Mouse (Mus musculus): ENCODE results near the gene Thsd4. TPM values are rescaled to one million over a fixed set of nuclear protein-coding genes. Genes with fewer than 3 reads are reported as not detected.

The Thsd4 gene
- polyA plus RNA-seq, 1 experiment from 2014 or later: 4.5 TPM

GRCm38 (mm10) chr9:60034883-60035282, 487.0 kb downstream of the Thsd4 start:
- ATAC-seq: no peak
- no peak overlapping the region for H3K27ac ChIP-seq (ENCODE audit: low read depth, low read length)
- H3K9me3 ChIP-seq (ENCODE audit: control insufficient read depth, low read length): no peaks in the 10 kb centered on the region
- H3K4me2 ChIP-seq (ENCODE audit: low read length): no peak overlapping the region
- no peaks in the 10 kb centered on the region for H3K4me1 ChIP-seq (ENCODE audit: control insufficient read depth, insufficient read depth, low read depth, low read length)
- no peaks in the 10 kb centered on the region for H3K36me3 ChIP-seq (ENCODE audit: control insufficient read depth, insufficient read depth, low read length)
- H3K27me3 ChIP-seq (replicated peaks; ENCODE audit: control insufficient read depth, insufficient read depth, low read length): no peaks in the 10 kb centered on the region
- H3K4me3 ChIP-seq (ENCODE audit: low read length): no peak overlapping the region
- no peak overlapping the region for H3K9ac ChIP-seq (ENCODE audit: low read depth, low read length)
- WGBS: 91% methylated on average over 4 of the region's 4 CpGs

- H3K36me3 ChIP-seq (ENCODE audit: control insufficient read depth, insufficient read depth, low read length): no peaks in the 10 kb centered on the region
- 60% methylated on average over 4 of the region's 4 CpGs for WGBS
Measured at GRCm38 (mm10) chr9:60027234-60027633, 494.6 kb downstream of the Thsd4 start.

DNA sequence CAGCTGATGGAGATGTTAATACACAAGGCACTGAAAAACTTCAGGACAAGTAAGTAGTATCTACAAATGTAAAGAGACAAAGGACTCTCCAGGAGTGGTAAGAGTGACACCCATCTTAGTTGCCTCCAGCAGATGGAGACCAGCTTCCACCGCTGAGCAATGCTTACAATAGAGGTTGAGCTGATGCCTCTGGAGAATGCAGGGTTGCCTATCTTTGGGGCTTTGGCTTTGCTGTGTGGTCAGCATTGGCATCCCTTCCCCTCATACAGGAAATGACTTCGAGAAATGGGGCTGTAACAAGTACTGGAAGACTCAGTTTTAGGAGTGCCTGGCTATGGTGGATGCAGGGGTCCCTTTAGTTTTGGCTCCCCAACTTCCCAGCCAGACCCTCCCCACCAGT, 495.1 kb downstream of the Thsd4 start:
- no peaks in the 10 kb centered on the region for H3K36me3 ChIP-seq (ENCODE audit: control insufficient read depth, insufficient read depth, low read length)
- 92% methylated on average over 2 of the region's 2 CpGs for WGBS

More at GRCm38 (mm10) chr9:60027234-60027633, 494.6 kb downstream of the Thsd4 start:
- Histone ChIP-seq H3K27me3 (replicated peaks; ENCODE audit: control insufficient read depth, insufficient read depth, low read length) (no peaks in the 10 kb centered on the region), H3K9ac (ENCODE audit: low read depth, low read length) (no peak overlapping the region), H3K4me2 (ENCODE audit: low read length) (no peak overlapping the region), H3K4me3 (ENCODE audit: low read length) (no peak overlapping the region), H3K27ac (ENCODE audit: low read depth, low read length) (no peak overlapping the region), H3K9me3 (ENCODE audit: control insufficient read depth, low read length) (no peaks in the 10 kb centered on the region), H3K4me1 (ENCODE audit: control insufficient read depth, insufficient read depth, low read depth, low read length) (no peaks in the 10 kb centered on the region; the same call in 1 of the 2 replicates)
- no peak for ATAC-seq

GRCm38 (mm10) chr9:60025919-60026318, 495.9 kb downstream of the Thsd4 start:
- Histone ChIP-seq H3K27me3 (replicated peaks; ENCODE audit: control insufficient read depth, insufficient read depth, low read length) (no peaks in the 10 kb centered on the region), H3K4me3 (ENCODE audit: low read length) (no peak overlapping the region), H3K27ac (ENCODE audit: low read depth, low read length) (no peak overlapping the region), H3K4me2 (ENCODE audit: low read length) (no peak overlapping the region), H3K4me1 (ENCODE audit: control insufficient read depth, insufficient read depth, low read depth, low read length) (no peaks in the 10 kb centered on the region; the same call in 1 of the 2 replicates), H3K36me3 (ENCODE audit: control insufficient read depth, insufficient read depth, low read length) (no peaks in the 10 kb centered on the region), H3K9me3 (ENCODE audit: control insufficient read depth, low read length) (no peaks in the 10 kb centered on the region), H3K9ac (ENCODE audit: low read depth, low read length) (no peak overlapping the region)
- no peak for ATAC-seq
- WGBS: 91% methylated on average over 6 of the region's 6 CpGs

More for the DNA sequence above, 495.1 kb downstream of the Thsd4 start:
- no peak overlapping the region for H3K27ac ChIP-seq (ENCODE audit: low read depth, low read length)
- H3K27me3 ChIP-seq (replicated peaks; ENCODE audit: control insufficient read depth, insufficient read depth, low read length): no peaks in the 10 kb centered on the region
- H3K4me2 ChIP-seq (ENCODE audit: low read length): no peak overlapping the region
- H3K9me3 ChIP-seq (ENCODE audit: control insufficient read depth, low read length): no peaks in the 10 kb centered on the region
- H3K4me3 ChIP-seq (ENCODE audit: low read length): no peak overlapping the region
- no peaks in the 10 kb centered on the region; the same call in 1 of the 2 replicates for H3K4me1 ChIP-seq (ENCODE audit: control insufficient read depth, insufficient read depth, low read depth, low read length)
- no peak overlapping the region for H3K9ac ChIP-seq (ENCODE audit: low read depth, low read length)
- no peak for ATAC-seq

DNA sequence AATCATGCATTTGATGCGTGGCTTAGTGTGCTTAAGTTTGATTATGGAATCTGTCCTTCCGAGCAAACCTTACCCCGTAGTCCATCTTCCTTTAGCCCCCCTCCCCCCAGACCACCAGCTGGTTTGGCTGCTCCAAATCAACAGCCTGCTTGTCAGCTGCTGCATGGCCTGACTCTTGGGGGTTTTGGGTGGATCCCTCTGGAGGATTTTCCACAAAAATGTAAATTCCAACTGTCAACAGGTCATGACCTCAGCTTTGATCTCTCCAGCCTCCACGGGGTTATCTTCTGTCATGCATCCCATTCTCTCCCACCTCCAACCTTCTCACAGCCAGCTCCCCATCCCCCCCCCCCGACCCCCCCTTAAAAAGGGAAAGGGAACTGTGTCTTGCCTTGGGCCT, 496.9 kb downstream of the Thsd4 start:
- ATAC-seq: no peak
- Histone ChIP-seq H3K9me3 (ENCODE audit: control insufficient read depth, low read length) (no peaks in the 10 kb centered on the region), H3K9ac (ENCODE audit: low read depth, low read length) (no peak overlapping the region), H3K27me3 (replicated peaks; ENCODE audit: control insufficient read depth, insufficient read depth, low read length) (no peaks in the 10 kb centered on the region), H3K4me2 (ENCODE audit: low read length) (no peak overlapping the region), H3K27ac (ENCODE audit: low read depth, low read length) (no peak overlapping the region), H3K4me1 (ENCODE audit: control insufficient read depth, insufficient read depth, low read depth, low read length) (no peaks in the 10 kb centered on the region; the same call in 1 of the 2 replicates), H3K4me3 (ENCODE audit: low read length) (no peak overlapping the region), H3K36me3 (ENCODE audit: control insufficient read depth, insufficient read depth, low read length) (no peaks in the 10 kb centered on the region)
- WGBS: 17% methylated on average over 5 of the region's 5 CpGs

DNA sequence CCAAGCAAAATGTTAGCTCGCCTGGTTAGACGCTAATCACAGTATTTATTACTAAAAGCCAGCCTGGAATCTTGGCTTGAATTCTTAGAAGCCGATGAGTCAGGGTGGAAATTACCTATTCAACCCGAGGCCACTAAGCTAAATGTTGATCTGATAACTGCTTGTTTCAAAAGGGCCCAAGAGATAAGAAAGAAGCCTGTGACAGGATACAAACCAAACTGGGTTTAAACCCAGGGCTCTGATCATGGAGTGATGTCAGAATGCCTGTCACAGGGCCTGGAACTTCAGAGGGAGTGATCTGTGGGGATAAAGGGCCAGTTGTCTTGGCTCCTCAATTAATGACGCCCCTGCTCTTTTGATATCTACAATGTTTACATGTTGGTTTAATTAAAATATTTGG, 497.3 kb downstream of the Thsd4 start:
- H3K27me3 ChIP-seq (replicated peaks; ENCODE audit: control insufficient read depth, insufficient read depth, low read length): no peaks in the 10 kb centered on the region
- no peaks in the 10 kb centered on the region for H3K9me3 ChIP-seq (ENCODE audit: control insufficient read depth, low read length)
- H3K9ac ChIP-seq (ENCODE audit: low read depth, low read length): no peak overlapping the region
- 15% methylated on average over 5 of the region's 5 CpGs for WGBS
- no peak overlapping the region for H3K27ac ChIP-seq (ENCODE audit: low read depth, low read length)
- H3K4me2 ChIP-seq (ENCODE audit: low read length): no peak overlapping the region
- H3K36me3 ChIP-seq (ENCODE audit: control insufficient read depth, insufficient read depth, low read length): no peaks in the 10 kb centered on the region
- no peaks in the 10 kb centered on the region; the same call in 1 of the 2 replicates for H3K4me1 ChIP-seq (ENCODE audit: control insufficient read depth, insufficient read depth, low read depth, low read length)
- H3K4me3 ChIP-seq (ENCODE audit: low read length): no peak overlapping the region
- no peak for ATAC-seq

GRCm38 (mm10) chr9:60022331-60022730, 499.5 kb downstream of the Thsd4 start:
- no peak overlapping the region for H3K9ac ChIP-seq (ENCODE audit: low read depth, low read length)
- H3K36me3 ChIP-seq (ENCODE audit: control insufficient read depth, insufficient read depth, low read length): no peaks in the 10 kb centered on the region
- no peak overlapping the region for H3K4me2 ChIP-seq (ENCODE audit: low read length)
- H3K4me1 ChIP-seq (ENCODE audit: control insufficient read depth, insufficient read depth, low read depth, low read length): no peaks in the 10 kb centered on the region; the same call in 1 of the 2 replicates
- no peak for ATAC-seq
- no peak overlapping the region for H3K4me3 ChIP-seq (ENCODE audit: low read length)
- H3K27me3 ChIP-seq (replicated peaks; ENCODE audit: control insufficient read depth, insufficient read depth, low read length): no peaks in the 10 kb centered on the region
- H3K9me3 ChIP-seq (ENCODE audit: control insufficient read depth, low read length): no peaks in the 10 kb centered on the region
- 87% methylated on average over 3 of the region's 3 CpGs for WGBS
- H3K27ac ChIP-seq (ENCODE audit: low read depth, low read length): no peak overlapping the region

DNA sequence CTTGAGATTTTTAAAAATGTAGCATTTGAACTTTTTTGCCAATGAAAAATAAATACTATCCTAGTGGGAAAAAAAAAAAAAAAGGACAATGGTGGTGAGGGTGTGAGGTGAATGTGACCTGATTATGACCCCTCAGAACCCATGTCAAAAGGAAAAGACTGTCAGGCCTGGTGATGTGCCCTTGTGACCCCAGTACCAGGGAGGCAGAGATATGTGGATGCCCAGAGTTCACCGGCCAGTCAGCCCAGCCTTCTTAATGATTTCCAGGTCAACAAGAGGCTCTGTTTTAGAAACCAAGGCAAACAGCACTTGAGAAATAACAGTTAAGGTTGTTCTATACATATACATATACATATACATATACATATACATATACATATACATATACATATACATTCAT, 501.4 kb downstream of the Thsd4 start:
- no peaks in the 10 kb centered on the region for H3K27me3 ChIP-seq (replicated peaks; ENCODE audit: control insufficient read depth, insufficient read depth, low read length)
- 38% methylated on average over 1 of the region's 1 CpGs for WGBS
- no peak for ATAC-seq
- no peak overlapping the region for H3K4me3 ChIP-seq (ENCODE audit: low read length)
- no peaks in the 10 kb centered on the region for H3K9me3 ChIP-seq (ENCODE audit: control insufficient read depth, low read length)
- H3K27ac ChIP-seq (ENCODE audit: low read depth, low read length): no peak overlapping the region
- H3K36me3 ChIP-seq (ENCODE audit: control insufficient read depth, insufficient read depth, low read length): no peaks in the 10 kb centered on the region
- H3K4me1 ChIP-seq (ENCODE audit: control insufficient read depth, insufficient read depth, low read depth, low read length): no peaks in the 10 kb centered on the region; the same call in 1 of the 2 replicates
- H3K4me2 ChIP-seq (ENCODE audit: low read length): no peak overlapping the region
- H3K9ac ChIP-seq (ENCODE audit: low read depth, low read length): no peak overlapping the region

DNA sequence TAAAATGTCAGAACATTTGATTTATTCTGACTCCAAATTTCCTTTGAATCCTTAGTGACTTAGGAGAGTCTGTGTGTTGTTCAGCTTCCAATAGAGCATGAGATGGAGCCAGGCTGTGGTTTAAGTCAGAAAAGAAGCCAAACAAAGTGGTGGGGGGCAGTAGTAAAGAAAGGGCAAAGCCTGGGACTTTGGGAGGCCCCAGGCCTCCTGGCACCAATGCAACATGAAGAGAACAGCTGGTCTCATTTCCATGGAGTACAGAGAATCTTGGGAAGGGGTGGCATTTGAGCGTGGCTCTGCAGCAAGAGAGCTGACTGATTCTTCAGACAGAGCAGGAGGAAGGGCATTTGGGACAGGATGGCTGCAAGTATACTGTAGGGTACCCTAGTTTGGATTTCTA, 511.6 kb downstream of the Thsd4 start:
- ATAC-seq: no peak
- Histone ChIP-seq H3K4me3 (ENCODE audit: low read length) (no peak overlapping the region), H3K36me3 (ENCODE audit: control insufficient read depth, insufficient read depth, low read length) (no peaks in the 10 kb centered on the region), H3K27me3 (replicated peaks; ENCODE audit: control insufficient read depth, insufficient read depth, low read length) (no peaks in the 10 kb centered on the region), H3K27ac (ENCODE audit: low read depth, low read length) (no peak overlapping the region), H3K4me1 (ENCODE audit: control insufficient read depth, insufficient read depth, low read depth, low read length) (no peaks in the 10 kb centered on the region), H3K4me2 (ENCODE audit: low read length) (no peak overlapping the region), H3K9me3 (ENCODE audit: control insufficient read depth, low read length) (no peaks in the 10 kb centered on the region), H3K9ac (ENCODE audit: low read depth, low read length) (no peak overlapping the region)
- 36% methylated on average over 1 of the region's 1 CpGs for WGBS

- no peak for ATAC-seq
- Histone ChIP-seq H3K36me3 (ENCODE audit: control insufficient read depth, insufficient read depth, low read length) (no peaks in the 10 kb centered on the region), H3K4me2 (ENCODE audit: low read length) (no peak overlapping the region), H3K27ac (ENCODE audit: low read depth, low read length) (no peak overlapping the region), H3K9ac (ENCODE audit: low read depth, low read length) (no peak overlapping the region), H3K9me3 (ENCODE audit: control insufficient read depth, low read length) (no peaks in the 10 kb centered on the region), H3K27me3 (replicated peaks; ENCODE audit: control insufficient read depth, insufficient read depth, low read length) (no peaks in the 10 kb centered on the region), H3K4me3 (ENCODE audit: low read length) (no peak overlapping the region), H3K4me1 (ENCODE audit: control insufficient read depth, insufficient read depth, low read depth, low read length) (no peaks in the 10 kb centered on the region)
- 56% methylated on average over 7 of the region's 7 CpGs for WGBS
Measured at GRCm38 (mm10) chr9:60008936-60009335, 512.9 kb downstream of the Thsd4 start.
